Mouse (Mus musculus) testis, adult 2 months (tissue): ENCODE measurements around the gene Tfpi.

Source experiments
- CTCF ChIP-seq: fragments of 200-500 bp; IDR thresholded peaks from 2 replicates; pipeline ENCODE4 v1.5.1; 2012; ENCODE audit warnings: low read depth, mild to moderate bottlenecking, inconsistent platforms, low read length, moderate library complexity; ENCODE audit not compliant: control insufficient read depth, insufficient read depth, insufficient replicate concordance
- POLR2A ChIP-seq: fragments of 200-500 bp; IDR thresholded peaks from 2 replicates; pipeline ENCODE4 v1.6.1; 2012; ENCODE audit warnings: low read depth, mild to moderate bottlenecking, inconsistent platforms, low read length, moderate library complexity; ENCODE audit not compliant: control insufficient read depth

- TF ChIP-seq POLR2A (no peak), CTCF (no peak)
These were observed 83.3 kb downstream of the Tfpi start for GRCm38 (mm10) chr2:84393236-84393635.
